17 mouse cellular contexts compared by ENCODE assay signal in genomic region chr7:145308866-145309265, GRCm38 (mm10). TPM values are rescaled to one million over a fixed set of nuclear protein-coding genes. Genes with fewer than 3 reads are reported as not detected.
A peak's percentile ranks its signal among the peaks of the same experiment; 100 is the strongest.
DNase-seq lines count a peak whose midpoint lies in the region; ATAC-seq and TF ChIP-seq lines count a peak whose summit lies in the region.
"Had no signal": no experiment of that assay in that cellular context is flagged by ENCODE, and none has a peak within 500 bp of the region (broad histone marks: within the 10 kb centered on the region; RNA-seq: fewer than 3 reads in every experiment).

No protein-coding gene starts in this region.

- H3K9me3 ChIP-seq in lung, postnatal 0 days (ENCODE audit: low read length) = no peaks in the 10 kb centered on the region
- H3K9me3 ChIP-seq in forebrain, embryonic 14.5 days (replicated peaks; ENCODE audit: control insufficient read depth, low read length) = no peaks in the 10 kb centered on the region
- H3K9me3 ChIP-seq: limb, embryonic 13.5 days; megakaryocyte, embryonic 14.5 days had no signal

- H3K27me3 ChIP-seq in lung, postnatal 0 days (replicated peaks; ENCODE audit: insufficient read depth, low read length) = no peaks in the 10 kb centered on the region
- H3K27me3 ChIP-seq in forebrain, embryonic 14.5 days (replicated peaks; ENCODE audit: control insufficient read depth, insufficient read depth, low read length) = no peaks in the 10 kb centered on the region
- H3K27me3 ChIP-seq: limb, embryonic 13.5 days had no signal

- no peak overlapping the region for H3K4me2 ChIP-seq in lung, postnatal 0 days (replicated peaks; ENCODE audit: low read depth, low read length)
- H3K4me2 ChIP-seq in forebrain, embryonic 14.5 days (ENCODE audit: low read length) = no peak overlapping the region
- H3K4me2 ChIP-seq: limb, embryonic 13.5 days had no signal

- H3K4me3 ChIP-seq in lung, postnatal 0 days (ENCODE audit: low read depth, low read length) = no peak overlapping the region
- no peak overlapping the region for H3K4me3 ChIP-seq in forebrain, embryonic 14.5 days (ENCODE audit: low read depth, low read length)
- H3K4me3 ChIP-seq: erythroblast, embryonic 14.5 days; limb, embryonic 13.5 days; megakaryocyte, embryonic 14.5 days had no signal

- no peaks in the 10 kb centered on the region for H3K4me1 ChIP-seq in lung, postnatal 0 days (ENCODE audit: insufficient read depth, low read depth, low read length)
- no peaks in the 10 kb centered on the region for H3K4me1 ChIP-seq in forebrain, embryonic 14.5 days (ENCODE audit: control insufficient read depth, insufficient read depth, low read length)
- H3K4me1 ChIP-seq: limb, embryonic 13.5 days; megakaryocyte, embryonic 14.5 days had no signal

- TF ChIP-seq CTCF in lung, postnatal 0 days (IDR thresholded peaks at IDR 0.05) = no peak

- peak; percentile 76 for ATAC-seq in lung, postnatal 0 days
- no peak for ATAC-seq in forebrain, embryonic 14.5 days

- TF ChIP-seq EP300 in lung, postnatal 0 days (IDR thresholded peaks at IDR 0.05) = no peak

- no peak overlapping the region for H3K9ac ChIP-seq in lung, postnatal 0 days (replicated peaks; ENCODE audit: low read depth)
- H3K9ac ChIP-seq in forebrain, embryonic 14.5 days (ENCODE audit: low read length) = no peak overlapping the region
- H3K9ac ChIP-seq: limb, embryonic 13.5 days had no signal

- H3K27ac ChIP-seq in lung, postnatal 0 days (ENCODE audit: low read length) = no peak overlapping the region
- no peak overlapping the region for H3K27ac ChIP-seq in forebrain, embryonic 14.5 days (ENCODE audit: low read depth, low read length)
- H3K27ac ChIP-seq: limb, embryonic 13.5 days had no signal

- peak; percentile 49 to 54 for DNase-seq in cerebellum, postnatal 25 days
- DNase-seq in cerebellum, postnatal 14 days = no peak
- no peak for DNase-seq in lung, postnatal 0 days (ENCODE audit: low spot score)
- DNase-seq in lung, postnatal 25 days (ENCODE audit: low spot score) = no peak
- peak; percentile 83 to 84 for DNase-seq in adrenal gland, adult (ENCODE audit: inconsistent age in 2 of 2, low spot score in 1 of 2)
- peak; percentile 36 for DNase-seq in fibroblast of lung, adult 2 months (ENCODE audit: low read depth)
- DNase-seq in urinary bladder, postnatal 10 days (ENCODE audit: low spot score) = no peak
- no peak for DNase-seq in forebrain, embryonic 14.5 days (ENCODE audit: low spot score)
- DNase-seq: kidney, adult 11 months; lung, adult 18-20 months had no signal

- no peaks in the 10 kb centered on the region for H3K36me3 ChIP-seq in lung, postnatal 0 days (ENCODE audit: insufficient read depth, low read length)
- no peaks in the 10 kb centered on the region for H3K36me3 ChIP-seq in forebrain, embryonic 14.5 days (ENCODE audit: control insufficient read depth, insufficient read depth, low read length)
- H3K36me3 ChIP-seq: limb, embryonic 13.5 days had no signal

- 37% methylated on average over 4 of the region's 4 CpGs for WGBS in lung, postnatal 0 days
- 75% methylated on average over 4 of the region's 4 CpGs for WGBS in forebrain, embryonic 14.5 days

RNA-seq across cellular contexts. Expression of gene Mrgprd, which starts 5.8 kb away (rescaled TPM):
- not detected in 2 replicates for polyA plus RNA-seq in lung, postnatal 0 days (2015; fragmentation: Nextera tagmentation; extraction: Ambion mirVana)
- not detected in 2 replicates for polyA plus RNA-seq in forebrain, embryonic 14.5 days (2014; fragmentation: Nextera tagmentation; extraction: Ambion mirVana)
- polyA plus RNA-seq: erythroblast, embryonic 14.5 days; frontal cortex, adult 2 months; large intestine, adult 2 months; limb, embryonic 13.5 days; neural tube, embryonic 14.5 days; urinary bladder, adult 2 months had no signal

RNA-seq across cellular contexts. Expression of gene Mrgprf, which starts 8.2 kb away (rescaled TPM):
- 2.6 and 3.4 TPM in 2 replicates for polyA plus RNA-seq in lung, postnatal 0 days (2015; fragmentation: Nextera tagmentation; extraction: Ambion mirVana)
- 2.7 and 3.9 TPM in 2 replicates for polyA plus RNA-seq in forebrain, embryonic 14.5 days (2014; fragmentation: Nextera tagmentation; extraction: Ambion mirVana)
- polyA plus RNA-seq: erythroblast, embryonic 14.5 days had no signal

RNA-seq across cellular contexts. Expression of gene Tpcn2, which starts 25.1 kb away (rescaled TPM):
- polyA plus RNA-seq in lung, postnatal 0 days (2015; fragmentation: Nextera tagmentation; extraction: Ambion mirVana) = 17.3 and 22.7 TPM in 2 replicates
- 0.46 and 0.86 TPM in 2 replicates for polyA plus RNA-seq in forebrain, embryonic 14.5 days (2014; fragmentation: Nextera tagmentation; extraction: Ambion mirVana)
- polyA plus RNA-seq: erythroblast, embryonic 14.5 days had no signal

Comparison
In these comparisons a context has a peak if more than half of its experiments do, and no peak if none do; other contexts are left out.
1. DNase-seq: peak in cerebellum, postnatal 25 days (2 of 2), adrenal gland, adult (2 of 2) and fibroblast of lung, adult 2 months (single experiment); none in cerebellum, postnatal 14 days (0 of 2), lung, postnatal 0 days (single experiment), lung, postnatal 25 days (single experiment), urinary bladder, postnatal 10 days (single experiment) and forebrain, embryonic 14.5 days (single experiment).